Mouse (Mus musculus): ENCODE measurements around the gene Ccr1l1.

Ccr1l1 gene

DNA sequence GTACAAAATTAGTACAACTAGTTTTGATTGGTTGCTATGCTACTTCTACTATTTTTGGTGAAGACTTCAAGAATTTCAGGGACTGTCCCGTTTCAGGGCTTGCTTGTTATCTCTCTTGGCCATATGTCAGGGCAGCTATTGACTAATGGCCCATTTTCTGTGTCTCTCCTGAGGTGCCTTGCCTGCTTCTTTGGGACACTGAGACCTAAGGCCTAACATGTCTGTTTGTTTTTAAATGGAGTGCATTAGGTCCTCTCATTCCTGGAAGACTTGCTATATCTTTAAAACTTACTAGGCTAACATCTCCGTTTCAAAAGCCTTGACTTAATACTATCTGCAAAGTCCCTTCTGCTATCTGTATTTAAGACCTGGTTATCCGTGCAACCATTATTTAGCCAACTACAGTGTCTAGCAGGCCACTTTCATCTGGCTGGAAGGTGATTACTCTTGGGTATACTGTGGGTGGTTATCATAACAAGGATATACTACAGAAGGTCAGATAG, 20.2 kb downstream of the Ccr1l1 start:
- DNase-seq, result no peak

DNA sequence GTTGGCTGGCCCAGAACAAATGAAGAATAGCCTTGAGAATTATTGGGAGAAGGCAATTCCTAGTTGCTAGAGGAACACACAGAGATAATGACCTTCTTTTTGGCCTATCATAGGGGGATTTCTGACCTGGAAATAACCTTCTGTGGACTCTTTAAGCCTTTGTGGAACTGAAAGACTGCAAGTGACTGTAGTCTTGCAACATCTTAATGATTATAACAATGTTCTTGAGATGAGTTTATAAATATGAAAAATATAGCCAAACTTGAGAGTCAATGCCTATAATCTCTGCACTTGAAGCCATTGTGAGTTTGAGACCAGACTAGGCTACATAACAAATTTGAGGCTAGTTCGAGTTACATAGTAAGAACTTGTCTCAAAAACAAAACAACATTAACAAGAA, 21.3 kb downstream of the Ccr1l1 start:
- no peak for DNase-seq

DNA sequence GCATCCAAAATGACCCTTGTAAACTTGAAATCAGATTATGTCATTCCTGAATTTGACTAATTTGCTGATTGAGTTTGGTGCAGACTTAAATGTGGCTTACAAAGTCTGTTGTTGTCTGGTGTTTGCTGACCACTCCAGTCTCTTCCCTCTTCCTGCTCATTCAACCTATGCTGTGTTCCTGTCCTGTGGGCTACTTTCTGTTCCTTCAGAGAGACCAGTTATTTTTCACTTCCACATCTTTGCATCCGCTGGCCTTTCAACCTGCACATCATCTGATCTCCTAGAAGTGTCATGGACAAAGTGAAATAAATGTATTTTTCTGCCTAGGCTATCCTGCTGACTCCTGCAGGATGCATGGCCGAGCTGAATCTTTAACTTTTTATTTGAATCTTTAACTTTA, 24.7 kb downstream of the Ccr1l1 start:
- no peak for DNase-seq

DNA sequence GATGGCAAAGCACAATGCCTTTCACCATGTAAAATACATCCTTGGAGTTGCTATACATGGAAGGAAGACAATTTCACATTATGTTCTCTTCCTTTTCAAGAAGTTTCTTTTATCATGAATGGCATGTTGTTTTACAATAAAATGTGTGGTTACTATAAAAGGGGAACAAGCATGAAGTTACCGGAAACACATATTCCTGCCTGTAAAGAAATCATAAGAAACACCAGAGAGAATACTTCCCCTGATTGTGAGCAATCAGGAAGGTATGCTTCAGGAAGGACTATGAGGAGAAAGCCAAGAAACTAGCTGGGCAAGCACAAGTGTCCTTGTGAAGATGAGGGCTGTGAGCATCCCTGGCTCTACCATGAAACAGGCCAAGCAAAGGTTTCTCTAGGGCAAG, 27.0 kb downstream of the Ccr1l1 start:
- DNase-seq, result no peak

DNA sequence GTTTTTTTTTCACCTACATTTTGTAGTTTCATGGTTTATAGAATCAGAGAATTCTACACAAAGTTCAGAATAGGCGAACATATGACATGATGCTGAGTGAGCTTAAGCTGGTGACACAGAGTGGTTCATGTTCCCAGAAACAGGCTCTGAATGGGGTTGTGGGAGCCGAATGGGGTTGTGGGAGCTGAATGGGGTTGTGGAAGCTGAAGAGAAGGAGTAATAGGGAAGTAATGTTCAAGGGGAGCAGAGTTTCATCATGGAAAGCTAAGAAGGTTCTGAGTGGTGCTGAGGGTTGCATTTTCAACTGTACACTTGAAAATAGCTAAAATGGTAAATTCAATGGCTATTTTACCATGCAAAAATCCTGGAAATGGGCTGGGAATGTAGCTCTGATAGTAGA, 28.8 kb downstream of the Ccr1l1 start:
- no peak for DNase-seq

DNA sequence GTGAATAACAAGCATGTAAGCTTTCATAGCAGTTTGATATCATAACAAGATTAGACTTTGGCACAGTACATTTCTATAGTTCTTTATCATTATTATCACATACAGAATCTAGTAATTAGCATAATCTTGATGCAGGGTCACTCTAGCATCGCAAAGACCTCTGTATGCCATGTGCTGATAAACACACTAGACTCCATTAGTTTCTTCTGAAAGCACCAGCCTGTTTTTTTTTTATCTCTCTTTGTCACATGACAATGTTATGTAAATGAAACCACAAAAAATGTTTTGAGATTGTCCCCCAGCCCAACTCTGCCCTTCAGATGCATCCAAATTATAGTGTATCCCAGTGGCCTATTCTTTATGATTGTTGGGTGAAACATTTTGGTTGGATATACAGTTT, 30.4 kb downstream of the Ccr1l1 start:
- DNase-seq, result no peak

DNA sequence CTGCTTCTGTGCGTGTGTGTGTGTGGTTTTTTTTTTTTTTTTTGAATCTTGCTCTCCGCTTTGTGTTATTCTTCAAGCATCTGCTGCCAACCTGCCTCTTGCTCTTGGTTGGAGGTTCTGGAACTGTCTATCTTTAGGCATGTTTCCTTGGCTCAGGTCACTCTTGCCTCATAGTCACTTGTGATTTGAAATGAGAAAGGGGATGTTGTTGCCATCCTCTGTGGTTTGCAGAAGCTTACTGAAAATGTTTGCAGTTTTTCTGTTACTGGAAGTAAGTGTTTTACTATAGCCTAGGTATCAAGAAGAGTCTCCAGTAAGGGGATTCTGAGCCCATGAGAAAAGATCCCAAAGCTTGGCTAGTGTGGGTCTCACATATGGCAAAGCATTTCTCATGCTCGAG, 36.2 kb downstream of the Ccr1l1 start:
- no peak for DNase-seq

DNA sequence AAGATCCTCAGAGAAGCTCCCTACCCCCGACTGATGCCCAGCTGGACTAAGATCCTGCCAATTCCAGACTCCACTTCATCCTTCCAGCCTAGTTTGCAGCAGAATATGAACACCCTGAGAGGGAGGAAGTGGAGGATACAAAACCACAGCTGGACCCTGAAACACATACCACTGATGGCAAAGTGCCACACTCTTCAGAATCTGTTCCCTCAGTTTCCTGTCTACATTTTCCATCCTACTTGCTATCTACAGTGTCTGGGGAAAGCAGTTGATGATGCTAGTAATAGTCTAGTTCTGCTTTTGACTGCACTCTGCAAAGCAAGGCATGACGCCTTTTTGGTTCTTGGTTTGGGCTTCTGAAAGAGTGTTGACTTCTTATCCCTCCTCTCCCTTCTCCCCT, 36.9 kb downstream of the Ccr1l1 start:
- DNase-seq, result no peak

DNA sequence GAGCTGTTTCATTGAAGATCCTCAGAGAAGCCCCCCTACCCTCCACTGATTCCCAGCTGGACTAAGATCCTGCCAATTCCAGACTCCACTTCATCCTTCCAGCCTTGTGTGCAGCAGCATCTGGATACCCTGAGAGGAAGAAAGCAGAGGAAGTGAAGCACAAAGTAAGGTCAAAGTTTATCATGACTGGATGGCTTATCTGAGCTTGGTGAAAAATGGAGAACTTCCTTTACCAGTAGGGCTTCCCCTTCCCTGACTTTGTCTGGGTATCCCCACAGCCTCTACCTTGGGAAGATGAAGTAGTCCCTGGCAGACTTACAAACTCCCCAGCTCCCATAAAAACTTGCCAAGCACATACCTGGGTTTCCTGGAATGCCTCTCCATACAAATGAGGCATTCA, 37.6 kb downstream of the Ccr1l1 start:
- DNase-seq, result no peak

DNA sequence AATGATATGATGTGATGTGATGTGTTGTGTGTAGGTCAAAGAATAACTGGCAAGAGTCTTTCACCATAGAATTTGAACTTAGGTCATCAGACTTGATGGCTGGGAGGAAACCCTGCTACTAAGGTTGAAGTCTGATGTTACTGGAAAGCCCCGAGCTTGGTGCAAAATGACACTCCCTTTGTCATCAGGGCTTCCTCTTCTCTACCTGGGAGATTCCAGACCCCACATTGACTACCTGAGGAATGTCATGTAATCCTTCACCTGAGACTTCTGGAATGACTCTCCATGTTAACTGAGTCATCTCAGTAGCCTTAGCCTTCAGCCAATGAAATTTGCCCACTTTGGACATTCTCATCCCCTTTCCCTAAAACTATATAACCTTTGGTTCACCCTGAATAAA, 38.0 kb downstream of the Ccr1l1 start:
- DNase-seq, result no peak

DNA sequence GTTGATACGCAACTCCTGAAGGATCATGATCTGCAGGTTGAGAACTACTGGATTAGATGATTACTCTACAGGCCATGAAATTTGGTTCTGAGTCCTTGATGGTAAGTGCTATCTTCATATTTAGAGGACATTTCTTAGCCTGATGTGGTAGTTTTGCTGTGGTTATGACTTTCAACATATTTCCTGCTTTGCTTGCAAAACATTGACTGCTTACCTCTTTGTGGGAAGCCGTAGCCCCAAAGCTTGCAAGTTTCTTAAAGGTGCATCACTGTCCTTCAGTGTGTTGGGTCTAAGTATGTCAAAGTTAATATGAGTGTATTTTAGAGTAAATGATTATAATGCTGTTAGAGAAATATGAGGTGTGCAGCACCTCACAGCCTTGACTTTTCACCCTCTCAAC, 40.2 kb downstream of the Ccr1l1 start:
- no peak for DNase-seq

DNA sequence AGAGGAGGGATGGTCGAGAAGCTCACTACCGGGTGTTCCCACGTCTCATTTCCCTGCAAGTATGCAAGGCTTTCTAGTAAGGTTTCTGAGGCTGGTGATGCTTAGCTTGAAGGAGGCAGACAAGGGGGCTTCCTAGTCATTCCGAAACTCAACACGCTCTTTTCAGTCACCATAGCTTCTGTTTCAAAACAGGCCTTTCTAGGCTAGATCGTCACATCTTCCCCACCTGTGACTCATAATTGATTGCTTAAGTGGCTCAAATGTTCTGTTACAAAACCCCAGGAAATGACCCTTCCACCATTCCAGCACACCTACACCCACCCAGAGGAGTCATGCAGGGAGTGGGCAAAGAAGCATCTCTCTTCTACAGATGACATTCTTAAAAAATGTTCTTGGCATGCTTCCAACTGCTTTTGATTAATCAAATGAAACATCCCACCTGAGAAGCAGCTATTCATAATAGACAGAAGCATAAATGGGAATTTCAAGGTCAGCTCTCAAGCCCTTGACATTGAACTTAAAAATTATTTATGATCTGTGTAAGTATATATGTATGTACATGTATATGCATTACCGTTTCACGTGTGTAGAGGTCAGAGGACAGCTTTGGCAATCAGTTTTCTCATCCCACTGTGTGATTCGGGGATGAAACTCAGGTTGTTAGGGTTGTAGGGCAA, 41.5 kb downstream of the Ccr1l1 start:
- no peak for DNase-seq

DNA sequence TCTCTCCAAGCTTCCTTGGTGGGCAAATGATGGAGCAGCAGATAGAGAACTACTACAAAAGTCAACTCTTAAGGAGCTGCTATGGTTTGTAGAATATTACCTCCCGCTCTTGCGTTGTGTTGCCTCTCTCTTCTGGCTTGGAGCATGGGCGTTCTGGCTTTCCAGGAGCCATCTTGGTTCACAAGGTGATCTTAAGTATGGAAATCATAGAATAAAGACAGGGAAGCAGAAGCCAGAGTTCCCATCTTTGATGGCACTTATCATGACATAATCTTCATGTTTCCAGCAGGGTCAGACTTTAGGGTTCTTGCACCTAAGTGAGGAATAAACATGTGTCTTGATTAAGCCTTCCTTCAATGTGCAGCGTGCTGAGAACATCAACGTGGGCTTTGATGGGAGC, 42.4 kb downstream of the Ccr1l1 start:
- DNase-seq, result no peak

DNA sequence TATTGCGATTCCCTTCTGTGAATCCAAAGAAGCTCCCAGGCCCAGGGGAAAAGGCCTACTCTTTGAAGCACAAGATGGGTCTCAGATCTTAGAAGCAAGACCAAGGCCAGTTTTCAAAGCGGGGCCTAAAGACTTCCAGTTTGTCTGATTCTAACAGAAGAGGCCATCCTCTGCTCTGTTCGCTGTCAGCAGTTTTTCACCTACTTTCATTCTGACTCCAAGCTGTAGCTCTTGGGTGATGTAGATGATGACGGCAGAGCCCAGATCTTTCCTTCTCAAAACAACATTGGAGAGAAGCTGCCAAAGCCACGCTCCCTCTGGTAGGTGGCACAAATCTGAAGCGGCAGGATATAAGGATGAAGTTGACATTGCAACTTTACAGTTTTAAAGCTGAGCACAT, 42.9 kb downstream of the Ccr1l1 start:
- DNase-seq, result no peak

DNA sequence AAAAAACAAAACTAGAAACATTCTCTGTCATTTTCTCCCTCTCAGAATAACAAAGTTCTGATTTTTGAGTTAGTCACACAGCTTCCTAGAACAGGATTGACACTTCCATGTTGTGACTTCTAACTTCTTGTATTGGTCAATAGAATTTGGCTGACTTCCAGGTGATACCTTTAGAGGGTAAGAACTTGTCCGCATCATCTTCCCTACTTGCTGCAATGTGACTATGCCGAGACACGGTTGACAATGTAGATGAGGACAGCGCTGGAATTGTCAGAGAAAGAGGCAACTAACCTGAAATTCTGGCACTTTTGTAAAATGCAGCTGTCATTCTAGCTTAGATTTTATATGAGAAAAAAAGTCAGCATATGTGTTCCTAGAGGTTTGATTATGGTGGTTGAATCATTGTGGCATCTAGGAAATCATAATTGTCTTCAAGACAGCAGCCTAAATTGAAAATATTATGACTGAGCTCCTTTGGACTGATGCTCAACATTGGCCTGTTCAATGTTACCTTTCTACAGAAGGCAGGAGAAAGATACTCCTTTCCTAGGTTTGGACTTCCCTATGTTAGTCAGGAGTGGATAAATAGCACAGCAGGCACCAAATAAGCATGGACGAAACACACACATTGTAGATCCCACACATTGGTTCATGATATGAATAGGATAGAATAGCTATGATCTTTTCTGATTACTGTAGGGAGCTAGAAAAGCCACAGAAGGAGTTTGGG, 44.3 kb downstream of the Ccr1l1 start:
- DNase-seq, result no peak

DNA sequence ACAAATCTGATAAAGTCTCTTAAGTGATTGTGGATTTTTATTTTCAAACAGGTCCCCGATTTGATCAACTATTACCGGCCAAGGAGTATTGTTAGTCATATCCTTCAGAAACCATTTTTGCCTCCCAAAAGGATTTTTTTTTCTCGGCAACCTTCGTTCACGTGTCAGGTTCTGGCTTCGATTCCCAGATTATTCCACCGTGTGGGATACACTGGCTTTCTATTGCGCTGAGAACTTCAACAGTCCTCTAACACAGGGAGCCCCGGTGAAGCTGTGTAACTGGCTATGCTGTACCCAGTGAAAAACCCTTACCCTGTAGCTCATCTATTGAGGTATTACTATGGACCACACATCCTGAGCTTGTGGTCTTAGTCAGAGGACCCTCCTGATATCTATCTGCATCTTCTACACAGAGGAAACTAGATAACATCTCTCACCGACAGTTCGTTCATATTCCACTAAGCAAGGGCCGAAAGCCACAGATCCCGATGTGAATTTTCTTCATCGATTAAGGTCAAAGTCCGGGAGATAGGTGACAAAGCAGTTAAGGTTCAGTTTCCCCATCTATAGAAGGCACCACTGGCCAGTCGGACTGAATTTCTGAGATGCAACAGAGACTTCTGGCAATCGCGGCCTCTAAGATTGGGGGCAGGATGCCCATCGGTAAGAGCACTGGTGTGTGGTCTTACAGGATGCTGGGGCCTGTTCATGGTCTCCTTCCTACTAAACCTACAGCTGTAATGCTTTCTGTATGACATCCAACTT, 45.1 kb downstream of the Ccr1l1 start:
- no peak for DNase-seq

DNA sequence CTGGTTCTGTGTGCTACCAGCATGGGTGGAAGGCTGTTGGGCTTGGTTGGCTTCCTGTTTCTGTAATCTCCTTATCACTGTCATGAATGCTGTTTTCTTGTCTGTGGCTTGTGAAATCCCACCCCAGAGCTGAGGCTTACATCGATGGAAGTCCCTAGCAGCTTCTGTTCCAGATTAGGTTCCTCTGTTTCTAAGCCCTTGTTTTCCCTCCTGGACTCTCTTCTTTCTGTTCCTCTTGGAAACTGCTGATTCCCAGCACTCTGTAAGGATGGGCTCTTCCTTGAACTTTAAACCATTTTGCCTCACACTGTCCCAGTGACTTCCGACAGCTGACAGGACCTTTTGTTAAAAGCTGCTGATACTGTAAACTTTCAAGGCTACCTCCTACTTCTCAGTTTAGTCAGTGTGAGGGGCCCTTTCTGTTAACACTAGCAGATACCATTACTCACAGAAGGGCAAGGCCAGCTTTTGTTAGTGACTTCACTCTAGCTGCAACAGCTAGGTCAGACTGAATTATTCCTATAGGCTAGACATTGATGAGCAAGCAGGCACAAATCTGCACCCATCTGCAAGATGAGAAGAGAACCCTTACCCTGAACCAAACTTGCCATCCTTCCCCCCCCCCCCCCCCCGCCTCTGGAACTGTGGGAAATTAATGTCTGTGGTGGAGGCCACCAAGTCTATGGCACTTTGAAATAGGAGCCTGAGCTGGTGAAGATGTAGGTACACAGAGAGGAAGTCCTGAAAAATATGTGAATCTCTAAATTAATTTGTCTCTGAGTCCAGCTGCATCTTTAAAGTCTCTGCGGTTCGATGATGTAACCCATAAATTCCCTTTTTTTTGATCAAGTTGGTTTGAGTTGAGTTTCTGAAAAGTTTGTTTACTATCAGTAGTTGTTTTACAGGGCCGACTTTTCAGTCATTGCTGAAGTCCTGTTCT, 46.2 kb downstream of the Ccr1l1 start:
- no peak for DNase-seq

DNA sequence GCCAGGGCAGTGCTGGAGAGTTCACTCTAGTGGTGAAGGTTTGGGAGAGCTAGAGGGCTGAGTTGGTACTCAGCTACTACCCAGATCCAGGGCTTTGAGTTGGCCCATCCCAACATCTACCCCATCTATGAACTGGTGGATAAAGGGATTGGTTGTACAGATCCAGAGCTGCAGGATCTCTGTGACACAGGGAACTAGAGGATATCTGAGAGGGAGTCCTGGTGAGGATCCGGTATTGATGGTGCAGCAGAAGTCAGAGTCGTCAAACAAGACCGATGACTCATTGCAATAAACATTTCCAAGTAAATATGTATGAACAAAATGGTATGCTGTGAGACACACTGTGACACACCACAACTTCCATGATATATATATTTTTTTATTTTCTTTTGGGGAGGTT, 47.3 kb downstream of the Ccr1l1 start:
- no peak for DNase-seq

DNA sequence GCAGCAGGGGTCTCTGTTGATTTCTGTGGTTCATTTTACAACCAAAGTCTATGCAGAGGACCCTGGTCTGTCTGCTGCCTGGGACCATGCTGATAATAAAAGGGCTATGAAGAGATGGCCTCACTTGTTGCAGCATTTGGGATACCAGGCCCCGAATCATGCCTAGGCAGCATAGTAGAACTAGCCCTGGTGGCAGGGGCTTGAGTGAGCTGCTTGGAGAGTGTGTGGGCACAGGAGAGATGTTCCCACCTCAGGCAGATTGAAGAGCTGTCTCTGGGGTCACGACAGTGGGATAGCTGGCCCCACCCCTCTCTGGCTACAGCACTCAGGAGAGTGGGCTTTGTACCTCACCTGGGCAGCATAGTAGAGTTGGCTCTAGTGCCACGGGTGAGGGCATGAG, 47.7 kb downstream of the Ccr1l1 start:
- DNase-seq, result no peak

DNA sequence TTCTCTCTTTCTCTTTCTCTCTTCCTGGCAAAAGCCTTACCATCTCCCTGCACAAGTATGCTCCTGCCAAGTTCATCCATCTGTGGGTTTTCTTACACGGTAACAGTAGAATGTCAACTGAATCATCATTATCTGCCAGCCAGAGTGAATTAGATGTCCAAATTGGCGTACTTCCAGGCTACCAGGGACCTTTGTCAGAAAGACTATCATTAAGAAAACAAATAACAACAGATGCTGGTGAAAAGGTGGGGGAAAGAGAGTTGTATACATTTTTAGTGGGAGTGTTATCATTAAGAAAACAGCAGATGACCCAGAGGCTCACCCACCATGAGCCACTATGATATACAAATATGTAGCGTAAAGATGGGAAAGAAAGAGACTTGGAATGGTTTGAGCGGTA, 48.3 kb downstream of the Ccr1l1 start:
- DNase-seq, result no peak

DNA sequence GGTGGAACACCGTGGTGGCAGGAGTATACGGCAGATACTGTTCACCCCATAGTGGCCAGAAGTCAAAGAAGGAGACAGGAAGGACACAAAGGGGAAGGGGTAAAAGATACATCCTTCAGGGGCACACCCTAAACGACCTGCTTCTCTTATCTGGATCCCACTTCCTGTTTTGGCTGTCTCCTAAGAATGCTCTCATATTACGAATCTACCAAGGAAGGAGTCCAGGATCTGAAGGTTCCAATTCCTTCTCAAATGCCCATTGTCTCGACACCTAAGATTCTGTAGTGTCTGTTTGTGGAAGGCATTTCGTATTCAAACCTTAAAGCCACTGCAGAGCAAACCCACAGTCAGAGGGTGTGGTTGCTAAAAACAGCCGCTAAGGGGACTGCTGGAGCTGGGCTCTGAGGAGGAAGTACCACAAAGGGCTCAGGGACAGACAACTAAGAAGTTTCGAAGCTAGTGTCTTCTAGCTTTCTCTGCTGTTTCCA, 49.4 kb downstream of the Ccr1l1 start:
- DNase-seq, result no peak

DNA sequence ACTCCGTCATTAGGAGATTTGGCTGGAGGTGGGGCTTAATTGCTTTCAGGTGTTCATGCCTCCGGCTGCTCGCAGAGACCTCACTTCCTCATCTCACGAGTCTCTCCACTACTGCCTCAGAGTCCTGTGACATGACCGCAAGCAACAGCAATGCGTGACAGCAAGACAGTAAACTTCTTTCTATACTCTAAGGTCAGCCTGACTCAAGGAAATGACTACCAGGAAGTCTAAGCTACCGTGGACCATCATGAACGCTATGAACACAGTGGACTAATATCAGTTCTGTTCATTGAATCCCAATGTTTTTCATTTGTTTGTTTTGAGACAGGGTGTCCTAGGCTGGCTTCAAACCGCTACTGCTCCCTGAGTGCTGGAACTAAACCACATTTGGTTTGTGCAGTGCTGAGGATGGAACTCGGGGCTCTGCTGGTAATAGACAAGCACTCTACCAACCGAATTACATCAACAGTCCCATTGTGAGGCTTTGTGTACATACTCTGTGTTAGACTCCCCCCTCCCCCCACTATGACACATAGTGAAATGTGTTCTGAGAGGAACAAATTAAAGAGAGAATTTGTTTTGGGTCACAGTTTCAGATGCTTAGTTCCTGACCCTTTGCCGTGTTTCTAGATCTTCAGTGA, 50.0 kb downstream of the Ccr1l1 start:
- DNase-seq, result no peak
